Mouse (Mus musculus): Measurements from ENCODE around the gene Loxl3.

DNA sequence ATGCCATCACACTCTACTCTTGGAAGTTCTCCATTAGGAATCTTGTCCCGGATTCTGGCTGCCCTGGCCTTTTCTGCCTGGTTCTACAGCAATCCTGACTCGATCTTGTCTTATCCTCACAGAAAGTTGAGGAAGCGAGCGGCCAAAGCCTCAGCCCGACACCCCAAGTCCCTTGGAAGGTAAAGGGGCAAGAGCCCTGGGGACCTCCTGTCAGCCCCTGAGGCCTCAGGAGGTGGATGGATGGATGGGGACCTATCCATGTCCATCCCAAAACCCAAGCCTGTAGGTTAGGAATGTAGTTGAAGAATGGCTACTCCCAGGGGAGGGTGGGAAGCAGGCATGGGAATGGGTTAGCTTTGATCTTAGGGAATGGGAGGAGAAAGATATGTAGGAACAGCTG lies 10.0 kb downstream of the Loxl3 start:
- TF ChIP-seq CTCF (IDR thresholded peaks at IDR 0.05; ENCODE audit: low read depth, low read length): no peak
- no peak for TF ChIP-seq POLR2A (IDR thresholded peaks at IDR 0.05; ENCODE audit: borderline replicate concordance, low read depth, low read length)
